Mouse (Mus musculus) hindbrain, embryonic 11.5 days (tissue): ENCODE results near the gene Rabgap1l. TPM values are rescaled to one million over a fixed set of nuclear protein-coding genes. Genes with fewer than 3 reads are reported as not detected.
"Not testable (repeated sequence)": the region's sequence is repeated elsewhere in the genome, so short reads cannot be mapped to it uniquely, and the experiment has no call there.

Source experiments
- ATAC-seq: fragments of 200-750 bp; cut with Nextera tagmentation; 2 replicates; pipeline ENCODE4 v1.8.0; 2017; ENCODE audit warnings: mild to moderate bottlenecking, moderate TSS enrichment, moderate library complexity; ENCODE audit not compliant: low FRiP score
- DNase-seq: peaks from one replicate; pipeline ENCODE4 v3.0.0-alpha.2; 2015; ENCODE audit warnings: low spot score
- H3K27ac ChIP-seq: fragments of 300-500 bp; sonication (generic); 2 replicates; pipeline ENCODE4 v1.5.1; 2014; ENCODE audit warnings: mild to moderate bottlenecking, low read depth, low read length
- H3K27me3 ChIP-seq: fragments of 300-500 bp; sonication (generic); 2 replicates; pipeline ENCODE4 v1.6.1; 2014; ENCODE audit warnings: mild to moderate bottlenecking, low read length, moderate library complexity, mixed read lengths; ENCODE audit not compliant: control insufficient read depth, insufficient read depth
- H3K36me3 ChIP-seq: fragments of 300-500 bp; sonication (generic); 2 replicates; pipeline ENCODE4 v1.6.1; 2014; ENCODE audit warnings: mild to moderate bottlenecking, low read length, moderate library complexity, mixed read lengths; ENCODE audit not compliant: control insufficient read depth, insufficient read depth
- H3K4me1 ChIP-seq: fragments of 300-500 bp; sonication (generic); replicated peaks from 2 replicates; pipeline ENCODE4 v1.6.1; 2014; ENCODE audit warnings: low read length, mixed read lengths; ENCODE audit not compliant: control insufficient read depth, insufficient read depth
- H3K4me2 ChIP-seq: fragments of 300-500 bp; sonication (generic); replicated peaks from 2 replicates; pipeline ENCODE4 v1.6.1; 2014; ENCODE audit warnings: mild to moderate bottlenecking, low read depth, low read length
- H3K4me3 ChIP-seq: fragments of 300-500 bp; sonication (generic); 2 replicates; pipeline ENCODE4 v1.5.1; 2014; ENCODE audit warnings: low read depth, low read length
- H3K9ac ChIP-seq: fragments of 300-500 bp; sonication (generic); 2 replicates; pipeline ENCODE4 v1.6.1; 2014; ENCODE audit warnings: low read depth, low read length
- H3K9me3 ChIP-seq: fragments of 300-500 bp; sonication (generic); 2 replicates; pipeline ENCODE4 v1.6.1; 2016; ENCODE audit warnings: low read length; ENCODE audit not compliant: control insufficient read depth
- WGBS: fragments of 180-500 bp; shearing (Covaris S2); extraction: QIAGEN DNeasy Blood & Tissue Kit; methylation state at CpG from one replicate; pipeline ENCODE4 v1.1.7; 2014; 5-methylcytosine and 5-hydroxymethylcytosine counted together
- polyA plus RNA-seq: library from polyadenylated mRNA; unstranded; fragments of >200 nt; fragmentation: Nextera tagmentation; extraction: Ambion mirVana; gene quantifications from 2 replicates; pipeline ENCODE4 v1.2.1, GENCODE M21; 2014

The Rabgap1l gene
- polyA plus RNA-seq, 1 experiment from 2014 or later = 20.0 TPM

DNA sequence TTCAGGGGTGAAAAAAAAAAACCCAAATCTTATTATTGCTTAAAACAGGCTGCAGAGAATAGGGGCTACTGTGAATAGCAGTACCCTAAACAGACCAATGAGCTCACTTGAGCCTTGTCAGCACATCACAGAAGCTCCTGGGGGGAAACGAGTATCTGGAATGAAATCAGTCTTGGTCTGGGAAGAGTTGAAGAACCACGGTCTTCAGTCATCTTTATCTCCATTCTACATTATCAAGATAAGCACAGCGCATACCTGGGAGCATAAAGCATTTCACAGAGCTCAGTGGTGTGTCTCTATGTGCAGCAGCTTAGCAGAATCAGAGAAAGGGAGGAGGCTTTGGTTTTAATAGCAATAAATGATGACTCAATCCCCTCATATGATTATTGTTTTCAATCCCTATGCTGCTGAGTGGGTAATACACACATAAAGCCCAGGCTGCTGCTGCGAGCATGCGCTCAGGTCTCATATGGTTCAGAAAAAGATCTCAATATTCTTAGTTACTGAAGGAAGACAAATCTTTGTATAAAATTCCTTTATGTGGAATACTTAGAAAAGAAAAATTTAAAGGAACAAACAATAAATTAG, 505.9 kb downstream of the Rabgap1l start:
- H3K9me3 ChIP-seq = no peaks in the 10 kb centered on the region
- no peak overlapping the region for H3K4me2 ChIP-seq
- WGBS = 71% methylated on average over 5 of the region's 5 CpGs

DNA sequence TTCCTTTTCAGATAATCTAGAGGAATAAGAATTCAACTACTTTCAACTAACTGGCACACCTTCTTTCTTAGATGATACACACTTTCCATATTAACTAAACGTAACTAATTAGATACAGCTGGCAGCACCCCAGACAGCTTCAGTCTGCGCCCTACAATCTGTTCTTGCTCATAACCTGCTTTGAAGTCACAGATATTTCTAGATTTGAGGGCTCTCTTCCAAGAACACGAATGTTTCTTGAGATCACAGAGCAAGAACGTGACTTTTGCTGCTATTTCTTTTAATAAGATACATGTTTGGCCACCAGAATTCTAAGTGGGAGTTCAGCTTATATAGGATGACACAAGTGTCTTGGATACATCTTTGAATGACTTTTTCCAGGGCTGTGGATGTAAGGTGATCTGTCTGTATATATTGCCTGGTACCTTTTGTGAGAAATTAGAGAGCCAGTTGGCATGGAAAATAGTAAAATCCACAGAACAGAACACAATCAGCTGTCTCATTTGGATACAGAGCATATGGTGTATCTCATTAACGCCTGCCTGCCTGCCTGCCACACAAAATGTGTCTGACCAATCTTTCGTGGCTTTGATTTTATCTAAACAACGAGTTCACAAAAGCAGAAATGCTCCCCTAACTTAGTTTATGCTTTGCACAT, 506.5 kb downstream of the Rabgap1l start:
- H3K4me2 ChIP-seq = no peak overlapping the region
- ATAC-seq = peak; percentile 53; the same call in 1 of the 2 replicates
- DNase-seq = no peak
- H3K4me3 ChIP-seq = no peak overlapping the region
- no peaks in the 10 kb centered on the region for H3K9me3 ChIP-seq
- 72% methylated on average over 7 of the region's 7 CpGs for WGBS
- no peaks in the 10 kb centered on the region for H3K36me3 ChIP-seq
- no peak overlapping the region; the same call in 1 of the 2 replicates for H3K27ac ChIP-seq
- H3K27me3 ChIP-seq = no peaks in the 10 kb centered on the region
- no peaks in the 10 kb centered on the region for H3K4me1 ChIP-seq
- H3K9ac ChIP-seq = no peak overlapping the region

More for the DNA sequence above, 505.9 kb downstream of the Rabgap1l start:
- Histone ChIP-seq H3K9ac (no peak overlapping the region), H3K27ac (peak overlapping the region; percentile 42; the same call in 1 of the 2 replicates), H3K4me1 (no peaks in the 10 kb centered on the region), H3K36me3 (no peaks in the 10 kb centered on the region), H3K27me3 (no peaks in the 10 kb centered on the region), H3K4me3 (no peak overlapping the region)
- no peak for DNase-seq
- 0 out of 2 replicates have a peak, but pooled peaks have one; percentile 47 for ATAC-seq

DNA sequence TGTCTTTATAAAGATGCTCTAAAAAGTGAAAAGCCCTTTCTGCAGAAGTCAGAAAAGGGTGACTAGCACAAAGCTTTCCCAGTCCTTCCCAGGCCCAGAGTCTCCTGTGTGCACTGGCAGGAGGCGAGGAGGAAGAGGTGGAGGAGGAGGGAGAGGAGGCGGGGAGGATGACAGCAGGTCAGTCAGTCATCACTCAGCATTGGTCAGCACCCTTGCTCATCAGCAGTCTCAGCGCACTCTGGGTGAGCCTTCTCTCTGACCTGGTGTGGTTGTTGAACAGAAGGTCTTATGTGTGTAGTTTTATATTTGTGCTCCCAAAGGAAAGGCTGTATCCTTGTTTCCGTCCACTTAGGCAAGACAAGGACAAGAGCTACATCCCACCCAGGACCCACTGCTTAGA, 508.8 kb downstream of the Rabgap1l start:
- ATAC-seq = no peak
- no peak overlapping the region for H3K9ac ChIP-seq
- H3K4me1 ChIP-seq = no peaks in the 10 kb centered on the region
- no peak overlapping the region for H3K4me3 ChIP-seq
- DNase-seq = no peak
- H3K9me3 ChIP-seq = no peaks in the 10 kb centered on the region
- no peaks in the 10 kb centered on the region for H3K27me3 ChIP-seq
- no peak overlapping the region for H3K27ac ChIP-seq
- no peaks in the 10 kb centered on the region for H3K36me3 ChIP-seq
- WGBS = 65% methylated on average over 4 of the region's 4 CpGs
- H3K4me2 ChIP-seq = no peak overlapping the region

GRCm38 (mm10) chr1:160282166-160282874, 510.7 kb downstream of the Rabgap1l start:
- not testable (repeated sequence) for H3K36me3 ChIP-seq, H3K27ac ChIP-seq, H3K4me3 ChIP-seq, H3K9ac ChIP-seq, H3K9me3 ChIP-seq, H3K27me3 ChIP-seq, H3K4me1 ChIP-seq, H3K4me2 ChIP-seq, DNase-seq, ATAC-seq
- 87% methylated on average over 2 of the region's 2 CpGs for WGBS

- no peak for ATAC-seq
- DNase-seq = no peak
- H3K4me2 ChIP-seq = no peak overlapping the region
- no peaks in the 10 kb centered on the region for H3K4me1 ChIP-seq
- no peaks in the 10 kb centered on the region for H3K36me3 ChIP-seq
- H3K27me3 ChIP-seq = no peaks in the 10 kb centered on the region
- no peaks in the 10 kb centered on the region for H3K9me3 ChIP-seq
- H3K4me3 ChIP-seq = no peak overlapping the region
- 74% methylated on average over 3 of the region's 3 CpGs for WGBS
- no peak overlapping the region for H3K27ac ChIP-seq
- H3K9ac ChIP-seq = no peak overlapping the region
These were observed 511.5 kb downstream of the Rabgap1l start for GRCm38 (mm10) chr1:160281337-160282084.

GRCm38 (mm10) chr1:160280603-160281002, 512.4 kb downstream of the Rabgap1l start:
- H3K27me3 ChIP-seq = no peaks in the 10 kb centered on the region
- H3K36me3 ChIP-seq = no peaks in the 10 kb centered on the region
- no peak overlapping the region for H3K9ac ChIP-seq
- DNase-seq (no peak), ATAC-seq (no peak)
- no peak overlapping the region for H3K27ac ChIP-seq
- no peak overlapping the region for H3K4me2 ChIP-seq
- H3K9me3 ChIP-seq = no peaks in the 10 kb centered on the region
- no peak overlapping the region for H3K4me3 ChIP-seq
- 89% methylated on average over 4 of the region's 4 CpGs for WGBS
- H3K4me1 ChIP-seq = no peaks in the 10 kb centered on the region

GRCm38 (mm10) chr1:160277940-160278682, 514.9 kb downstream of the Rabgap1l start:
- Histone ChIP-seq H3K4me3 (no peak overlapping the region), H3K9me3 (no peaks in the 10 kb centered on the region), H3K9ac (no peak overlapping the region), H3K4me1 (no peaks in the 10 kb centered on the region), H3K4me2 (no peak overlapping the region), H3K36me3 (no peaks in the 10 kb centered on the region), H3K27me3 (no peaks in the 10 kb centered on the region), H3K27ac (no peak overlapping the region)
- WGBS = 92% methylated on average over 3 of the region's 3 CpGs
- DNase-seq = no peak
- ATAC-seq = peak; percentile 51; the same call in 1 of the 2 replicates

DNA sequence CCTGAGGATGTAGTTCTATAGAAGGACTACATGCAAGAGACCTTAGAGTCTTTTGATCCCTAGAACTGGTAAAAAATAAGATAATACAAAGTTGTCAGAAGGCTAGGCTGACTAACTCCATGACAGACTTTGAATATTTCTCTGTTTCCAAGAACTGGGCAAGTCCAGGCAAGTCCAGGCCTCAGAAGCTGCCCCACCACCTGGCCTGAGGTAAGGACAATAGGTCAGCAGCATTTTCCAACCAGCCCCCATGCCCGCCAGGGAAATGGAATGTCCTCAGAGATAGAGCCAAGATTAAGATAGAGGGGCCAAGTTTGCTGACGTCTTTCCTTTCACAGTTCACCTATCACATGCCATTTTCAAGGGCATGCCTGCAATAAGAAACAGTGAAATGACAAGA, 517.8 kb downstream of the Rabgap1l start:
- ATAC-seq (no peak), DNase-seq (no peak)
- WGBS = 78% methylated on average over 2 of the region's 2 CpGs
- no peak overlapping the region for H3K27ac ChIP-seq
- H3K9me3 ChIP-seq = no peaks in the 10 kb centered on the region
- no peak overlapping the region for H3K4me2 ChIP-seq
- no peak overlapping the region for H3K4me3 ChIP-seq
- no peaks in the 10 kb centered on the region for H3K4me1 ChIP-seq
- no peak overlapping the region for H3K9ac ChIP-seq
- H3K36me3 ChIP-seq = no peaks in the 10 kb centered on the region
- H3K27me3 ChIP-seq = no peaks in the 10 kb centered on the region
